Mouse (Mus musculus) liver (tissue): ENCODE measurements around the gene Arl4c.

Experiments
- DNase-seq: peaks from one replicate; pipeline ENCODE4 v3.0.0-alpha.2; 2020; ENCODE audit warnings: mixed read lengths

The Arl4c gene

DNA sequence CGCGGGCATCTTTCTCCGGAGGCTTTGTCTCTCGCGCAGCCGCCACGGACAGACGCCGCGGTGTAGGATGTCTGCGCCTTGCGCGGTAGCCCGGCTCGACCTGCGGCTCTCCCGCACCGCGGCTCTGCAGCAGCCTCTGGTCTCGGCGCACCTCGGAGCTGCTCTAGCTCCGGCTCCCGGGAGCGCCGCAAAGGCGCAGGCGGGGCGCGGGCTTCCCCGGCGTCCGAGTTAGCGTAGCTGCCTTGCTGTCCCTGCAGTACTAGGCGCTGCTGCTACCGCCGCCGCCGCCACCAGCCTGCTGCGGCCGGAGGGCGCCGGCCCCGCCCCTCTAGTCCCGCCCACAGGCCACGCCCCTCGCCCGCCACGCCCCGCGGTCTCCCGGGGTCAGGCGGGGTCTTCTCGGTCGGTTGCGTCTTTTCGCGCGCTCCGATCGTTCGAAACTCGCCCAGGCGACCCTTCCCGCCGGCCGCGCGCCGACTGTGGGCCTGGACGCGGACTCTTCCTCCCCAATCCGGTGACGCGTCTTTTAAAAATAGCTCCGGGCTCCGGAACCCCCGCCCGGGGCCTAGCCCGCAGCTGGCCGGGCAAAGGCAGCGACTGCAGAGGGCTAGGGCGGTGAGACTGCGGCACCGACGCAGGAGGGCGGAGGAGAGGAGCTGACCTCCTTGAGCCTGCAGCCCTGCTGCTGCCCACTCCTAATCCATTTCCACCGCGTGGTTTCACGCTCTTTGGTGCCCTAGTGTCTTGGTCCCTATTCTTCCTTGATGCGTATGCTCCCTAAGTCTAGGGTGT is at the start of gene Arl4c:
Arl4c (minus strand) TSS at position 352 of the 792 bp plus-strand sequence.
- peak; percentile 78 for DNase-seq

DNA sequence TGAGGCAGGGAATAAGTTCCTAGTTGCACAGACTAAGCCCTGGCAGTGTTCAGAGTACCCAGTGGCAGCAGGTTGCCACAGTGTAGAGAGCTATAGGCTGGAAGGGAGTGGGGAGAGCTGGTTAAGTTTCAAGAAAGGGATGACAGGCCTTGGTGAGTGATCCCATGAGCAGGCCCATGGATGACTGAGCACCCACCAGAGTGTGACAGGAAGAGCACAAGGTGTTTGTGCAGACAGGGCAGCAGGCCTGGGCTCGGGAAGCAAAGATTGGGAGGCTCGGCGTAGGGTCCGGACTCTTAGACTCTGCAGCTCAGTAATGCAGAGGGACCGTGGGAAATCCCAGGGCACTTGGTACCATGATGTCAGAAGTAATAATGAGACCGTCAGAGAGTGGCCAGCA is 49.3 kb upstream of the Arl4c start:
- DNase-seq: no peak

DNA sequence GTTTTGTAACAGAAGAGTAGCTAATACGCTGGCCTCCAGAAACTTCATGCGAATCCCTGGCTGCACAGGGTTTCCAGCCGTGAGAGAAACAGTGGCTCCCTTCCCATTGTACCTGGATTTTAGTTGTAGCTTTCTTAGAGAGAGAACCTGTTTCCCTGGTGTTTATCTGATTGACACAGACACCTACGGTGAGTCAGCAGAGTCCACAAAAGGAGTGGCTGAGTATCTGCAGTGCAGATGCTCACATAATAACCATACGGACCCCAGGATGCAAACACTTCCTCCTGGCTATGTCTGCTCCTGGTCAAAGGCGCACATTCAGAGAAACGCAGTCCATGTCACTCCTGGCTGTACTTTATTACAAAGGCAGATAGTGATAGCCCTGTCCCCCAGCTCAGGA is 48.6 kb upstream of the Arl4c start:
- DNase-seq: no peak

DNA sequence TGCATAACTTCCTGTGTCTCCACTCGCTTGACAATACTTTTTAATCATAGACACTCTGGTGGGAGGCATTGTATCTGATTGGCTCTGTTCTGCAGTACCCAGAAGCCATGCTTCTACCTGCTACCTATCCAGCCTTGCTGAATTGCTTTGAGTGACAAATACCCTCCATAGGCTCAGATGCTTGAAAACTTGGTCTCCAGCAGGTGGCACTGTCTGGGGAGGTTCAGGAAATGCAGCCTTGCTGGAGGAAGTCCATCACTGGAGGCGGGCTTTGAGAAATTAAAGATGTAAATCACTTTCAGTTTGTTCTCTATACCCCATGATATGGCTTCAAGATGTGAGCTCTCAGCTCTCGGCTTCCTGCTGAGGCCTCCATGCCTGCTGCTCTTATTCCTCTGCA is 48.1 kb upstream of the Arl4c start:
- DNase-seq: no peak

DNA sequence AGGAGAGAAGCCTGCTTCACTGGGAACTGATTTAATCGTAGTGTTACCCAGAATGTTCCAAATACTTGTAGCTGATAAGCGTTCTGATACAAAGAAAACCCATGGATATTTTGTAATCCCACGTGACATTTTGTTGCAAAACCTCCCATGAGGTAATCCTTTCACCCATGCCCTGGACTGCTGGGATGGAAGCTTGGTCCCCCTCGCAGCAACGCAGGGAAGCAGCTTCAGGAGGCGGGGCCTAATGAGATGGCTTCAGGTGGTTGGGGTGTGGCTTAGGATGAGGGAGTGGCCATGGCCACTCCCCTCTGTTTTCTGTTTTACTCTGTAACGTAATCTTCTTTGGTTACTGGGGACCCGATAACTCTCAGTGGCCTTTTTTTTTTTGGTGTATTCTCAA is 47.1 kb upstream of the Arl4c start:
- no peak for DNase-seq

DNA sequence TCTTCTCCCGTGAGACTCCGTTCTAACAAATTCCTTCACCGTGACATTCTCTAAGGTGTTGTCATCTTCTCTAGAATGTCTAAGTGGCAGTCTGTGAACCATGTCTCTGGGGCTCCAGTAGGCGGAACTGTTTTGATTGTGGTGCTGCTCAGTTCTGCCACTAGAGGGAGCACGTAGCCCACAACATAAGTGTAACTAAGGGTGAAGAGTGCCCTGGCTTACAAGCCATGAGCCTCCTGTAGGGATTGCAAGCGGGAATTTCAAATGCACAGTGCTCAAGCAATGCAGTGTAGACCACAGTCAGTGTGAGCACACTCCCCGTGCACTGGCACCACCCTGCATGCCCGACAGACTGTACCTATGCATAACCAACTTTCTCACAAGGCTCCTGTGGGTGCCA is 43.2 kb upstream of the Arl4c start:
- DNase-seq: peak; percentile 67

DNA sequence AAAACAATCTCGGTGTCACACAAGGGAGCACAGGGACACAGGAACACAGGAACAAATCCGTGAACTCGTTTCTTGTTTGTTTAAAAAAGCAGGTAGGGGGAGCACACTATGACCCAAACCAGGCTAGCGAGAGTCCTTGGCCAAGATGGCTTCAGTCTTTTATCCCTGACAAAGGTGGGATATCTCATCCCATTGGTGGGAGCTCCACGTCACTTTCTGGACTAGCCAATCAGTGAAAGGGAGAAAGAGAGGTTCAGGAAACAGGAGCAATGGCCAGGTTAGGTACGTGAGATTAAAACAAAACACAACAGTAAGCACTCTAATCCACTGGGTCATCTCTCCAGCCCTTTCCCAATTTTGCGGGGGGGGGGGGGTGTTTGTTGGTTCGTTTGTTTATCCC is 42.2 kb upstream of the Arl4c start:
- DNase-seq: no peak

DNA sequence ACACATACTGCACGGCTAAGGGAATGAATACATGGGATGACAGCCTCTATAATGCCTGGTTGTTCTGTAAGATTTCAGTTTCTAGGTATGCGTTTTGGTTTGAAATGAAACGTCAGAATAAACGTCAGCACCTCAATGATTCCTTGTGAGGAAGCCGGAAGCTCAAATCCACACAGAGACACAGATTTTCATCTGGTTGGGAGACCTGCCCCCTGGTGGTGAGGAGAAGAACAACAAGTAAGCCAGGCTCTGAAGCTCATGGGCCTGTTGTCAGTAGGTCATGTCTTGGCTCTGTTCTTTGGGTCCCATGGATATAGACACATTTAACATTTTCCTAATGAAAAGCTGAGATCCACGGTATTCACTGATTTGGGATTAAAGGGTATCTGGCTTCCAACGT is 40.4 kb upstream of the Arl4c start:
- DNase-seq: peak; percentile 17

DNA sequence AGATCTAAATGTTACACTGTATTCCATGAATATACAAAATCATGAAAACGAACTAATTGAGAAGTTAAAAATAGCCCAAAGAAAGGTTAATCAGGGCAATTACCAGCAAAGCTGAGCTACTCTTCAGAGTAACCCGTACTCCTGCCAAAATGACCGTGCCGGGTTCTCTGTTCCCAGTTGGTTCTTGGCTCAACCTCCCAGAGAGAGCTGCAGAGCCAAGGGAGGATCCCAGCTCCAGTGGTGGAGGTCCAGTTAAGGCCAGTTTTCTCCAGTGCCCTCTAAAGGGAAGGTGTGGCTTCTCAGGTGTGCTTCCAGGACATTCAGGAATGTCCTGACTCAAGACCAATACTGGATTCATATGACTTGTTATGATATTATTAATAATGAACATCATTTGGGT is 37.5 kb upstream of the Arl4c start:
- no peak for DNase-seq

DNA sequence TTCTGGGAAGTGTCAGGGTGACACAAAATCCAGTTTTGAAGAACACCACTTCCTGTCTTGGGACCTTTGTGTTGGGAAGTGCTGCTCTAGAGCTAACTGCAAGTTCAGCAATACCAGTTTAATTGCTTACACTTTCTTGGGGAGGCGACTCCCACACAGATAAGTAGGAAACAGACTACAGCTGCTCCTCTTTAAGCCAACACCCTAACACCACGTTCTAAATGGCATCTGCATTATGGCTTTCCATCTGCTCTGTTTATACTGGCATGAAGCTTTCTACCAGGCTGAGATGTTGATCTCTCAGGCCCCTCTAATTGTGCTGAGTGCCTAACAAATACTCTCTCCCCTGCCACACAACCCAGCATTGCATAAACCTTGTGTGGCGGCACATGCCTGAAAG is 36.9 kb upstream of the Arl4c start:
- DNase-seq: no peak

DNA sequence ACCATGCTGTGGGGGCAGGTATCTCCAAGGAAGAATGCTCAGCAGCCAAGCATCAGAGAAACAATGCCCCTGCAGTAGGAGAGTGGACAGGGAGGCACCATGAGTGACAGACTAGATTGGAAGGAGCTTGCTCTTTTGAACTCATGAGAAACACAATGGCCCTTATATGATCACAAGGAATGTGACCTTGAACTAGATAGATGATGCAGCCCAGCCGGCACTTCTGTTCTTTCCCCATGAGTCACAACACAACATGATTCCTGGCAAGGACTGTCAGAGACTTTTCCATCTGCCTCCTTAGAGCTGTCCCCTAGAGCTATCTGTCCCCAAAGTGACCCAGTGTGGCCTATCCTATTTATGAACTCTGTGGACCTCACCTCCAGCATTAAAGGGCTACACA is 27.5 kb upstream of the Arl4c start:
- DNase-seq: no peak

DNA sequence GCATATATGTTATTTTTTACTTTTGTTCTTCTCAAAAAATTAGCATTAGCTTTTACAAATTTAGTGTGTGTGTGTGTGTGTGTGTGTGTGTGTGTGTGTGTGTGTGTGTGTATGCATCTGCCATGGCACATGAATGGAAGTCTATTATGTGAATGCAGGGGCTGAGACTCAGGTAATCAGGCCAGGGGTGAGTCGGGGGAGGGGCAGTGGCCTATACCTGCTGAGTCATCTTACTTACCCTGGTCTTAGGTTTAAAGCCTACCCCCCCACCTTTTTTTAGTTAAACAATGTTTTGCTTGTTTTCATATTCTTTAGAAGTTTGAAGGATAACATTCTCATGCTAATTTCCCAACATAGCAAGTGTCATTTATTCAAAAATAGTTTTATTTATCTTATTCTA is 25.3 kb upstream of the Arl4c start:
- DNase-seq: no peak

DNA sequence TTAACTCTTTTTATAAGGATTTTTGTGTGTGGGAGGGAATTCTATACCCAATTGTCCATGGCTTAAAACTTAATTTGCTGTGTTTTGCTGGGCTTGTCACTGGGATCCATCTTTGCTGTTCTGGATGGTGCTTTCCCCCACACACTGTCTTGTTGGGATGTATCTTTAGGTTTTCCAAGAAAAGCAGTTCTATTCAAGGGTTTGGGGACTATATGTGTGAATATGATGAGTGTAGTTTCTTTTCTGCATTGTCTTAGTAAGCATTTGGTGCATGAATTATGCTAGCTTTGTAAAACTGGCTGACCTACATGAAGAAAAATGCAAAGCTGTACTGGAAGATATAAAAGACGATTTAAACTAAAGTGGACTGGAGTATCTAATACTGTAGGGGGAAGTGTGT is 23.7 kb upstream of the Arl4c start:
- no peak for DNase-seq

DNA sequence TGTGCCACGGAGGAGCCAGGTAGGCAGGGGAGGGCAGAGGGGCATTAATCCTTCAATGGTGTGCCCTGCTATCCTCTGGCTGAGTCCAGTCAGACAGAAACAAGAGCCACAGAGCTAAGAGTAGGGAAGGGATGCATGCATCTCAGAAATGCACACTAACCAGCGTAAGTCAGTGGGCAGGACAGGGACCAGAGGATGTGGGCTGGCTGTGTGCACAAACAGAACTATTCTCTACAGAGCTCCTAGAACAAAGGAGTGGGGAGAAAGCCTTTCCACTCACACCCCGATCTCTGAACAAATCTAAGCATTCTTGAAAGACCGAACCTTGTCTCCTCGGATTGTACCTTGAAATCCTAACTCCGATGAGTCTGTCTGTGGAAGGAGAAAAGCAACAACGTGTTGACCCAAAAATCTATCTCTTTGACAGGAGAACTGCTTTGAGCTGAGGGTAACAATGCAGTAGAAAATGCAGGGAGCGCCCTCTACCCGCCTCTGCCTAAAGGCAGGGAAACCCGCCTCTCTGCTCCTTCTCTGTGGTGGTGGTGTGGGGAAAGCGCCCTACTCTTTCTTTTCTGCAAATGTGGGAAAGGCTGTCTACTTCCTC is 18.7 kb upstream of the Arl4c start:
- DNase-seq: no peak

DNA sequence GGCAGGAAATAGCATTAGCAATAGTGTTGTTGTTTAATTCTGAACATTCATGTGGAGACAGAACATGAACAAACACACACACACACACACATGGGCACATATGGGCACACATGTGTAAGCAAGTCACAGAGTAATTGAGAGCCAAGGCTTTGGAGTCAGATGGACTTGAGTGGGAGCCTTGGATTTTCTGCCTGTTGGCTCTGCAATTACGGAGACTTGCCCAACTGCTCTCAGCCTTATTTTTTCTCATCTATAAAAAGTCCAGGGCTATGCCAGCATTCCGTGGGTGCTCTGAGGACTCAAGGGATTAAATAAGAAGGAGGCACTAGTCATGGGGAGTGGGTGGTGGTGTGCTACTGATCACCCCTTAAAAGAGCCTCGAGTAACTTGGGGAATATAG is 16.5 kb upstream of the Arl4c start:
- DNase-seq: no peak

DNA sequence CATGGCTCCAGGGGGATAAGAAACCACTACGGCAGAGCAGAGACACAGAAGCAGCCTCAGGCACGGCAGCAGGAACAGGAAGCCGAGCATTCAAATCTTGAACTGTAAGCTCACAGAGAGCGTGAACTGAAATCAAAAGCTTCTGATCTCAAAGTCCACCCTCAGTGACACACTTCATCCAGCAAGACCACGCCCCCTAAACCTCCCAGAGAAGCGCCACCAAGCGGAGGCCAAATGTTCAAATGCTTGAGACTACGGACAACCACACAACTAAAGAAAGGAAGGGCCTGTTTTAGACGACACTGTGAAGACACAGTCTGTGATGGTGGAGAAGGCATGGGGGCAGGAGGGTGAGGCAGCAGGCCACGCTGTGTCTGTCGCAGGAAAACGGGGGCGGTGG is 15.7 kb upstream of the Arl4c start:
- DNase-seq: no peak

DNA sequence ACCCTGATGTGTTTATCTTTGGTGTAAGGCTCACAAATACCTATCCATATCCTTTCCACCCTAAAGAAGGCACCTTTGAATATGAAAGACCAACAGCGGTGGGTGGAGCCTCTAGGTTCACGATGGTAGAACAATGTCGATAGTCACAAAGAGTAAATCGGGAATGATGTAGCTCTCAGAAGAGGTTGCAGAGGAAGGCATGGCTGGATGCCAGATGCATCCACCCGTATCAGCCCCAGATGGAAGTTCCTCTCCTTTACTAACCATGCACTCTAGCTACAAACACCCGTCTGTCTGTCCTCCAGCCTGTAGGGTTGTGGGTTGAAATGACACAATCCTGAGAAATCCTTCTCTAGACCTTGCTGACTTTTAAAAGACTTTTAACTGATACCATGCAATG is 10.0 kb upstream of the Arl4c start:
- DNase-seq: no peak

DNA sequence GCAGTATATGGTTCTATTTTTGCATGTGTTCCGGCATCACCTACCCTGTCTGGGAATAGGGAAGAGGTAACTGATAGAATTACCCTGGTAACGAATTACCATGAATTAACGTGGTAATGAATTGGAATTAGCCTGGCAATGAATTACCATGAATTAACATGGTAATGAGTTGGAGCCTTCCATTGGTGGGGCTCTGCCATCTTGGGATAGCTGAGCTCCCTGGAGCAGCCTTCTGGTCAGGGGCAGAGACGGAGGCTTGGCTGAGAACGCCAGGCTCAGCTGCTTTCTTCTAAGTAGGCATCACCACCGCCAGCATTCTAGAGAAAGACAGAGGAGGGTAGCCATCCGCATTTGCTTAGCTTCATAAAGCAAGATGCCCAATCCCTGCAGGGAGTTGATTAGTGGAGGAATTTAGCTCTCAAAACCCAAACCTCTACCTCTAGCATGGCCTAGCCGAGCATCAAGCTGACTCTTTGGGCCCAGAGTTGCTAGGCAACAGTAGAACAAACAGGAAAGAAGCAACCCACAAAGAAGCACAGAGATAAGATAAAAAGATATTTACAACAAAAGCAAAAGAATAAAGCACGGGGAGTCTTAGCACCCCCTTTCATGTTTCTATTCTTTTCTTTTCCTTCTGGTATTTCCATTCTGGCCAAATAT is 6.8 kb upstream of the Arl4c start:
- no peak for DNase-seq

DNA sequence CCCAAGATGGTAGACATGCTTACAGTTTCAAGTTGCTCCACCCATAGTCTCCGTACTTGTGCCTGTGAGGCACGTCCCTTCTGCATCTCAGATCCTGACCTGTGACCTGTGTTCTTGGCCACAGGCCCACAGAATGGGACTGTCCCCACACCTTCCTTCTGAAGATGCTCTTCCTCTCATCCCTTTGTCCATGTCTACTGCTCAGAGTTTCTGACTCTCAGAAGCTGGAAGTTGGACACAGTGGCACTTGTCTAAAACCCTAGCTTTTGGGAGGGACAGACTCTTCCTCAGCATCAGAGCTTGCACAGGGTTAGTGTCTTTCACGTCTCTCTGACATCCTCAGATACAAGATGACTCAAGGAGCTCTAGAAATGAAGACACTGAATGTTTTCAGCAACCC is 6.2 kb upstream of the Arl4c start:
- no peak for DNase-seq

DNA sequence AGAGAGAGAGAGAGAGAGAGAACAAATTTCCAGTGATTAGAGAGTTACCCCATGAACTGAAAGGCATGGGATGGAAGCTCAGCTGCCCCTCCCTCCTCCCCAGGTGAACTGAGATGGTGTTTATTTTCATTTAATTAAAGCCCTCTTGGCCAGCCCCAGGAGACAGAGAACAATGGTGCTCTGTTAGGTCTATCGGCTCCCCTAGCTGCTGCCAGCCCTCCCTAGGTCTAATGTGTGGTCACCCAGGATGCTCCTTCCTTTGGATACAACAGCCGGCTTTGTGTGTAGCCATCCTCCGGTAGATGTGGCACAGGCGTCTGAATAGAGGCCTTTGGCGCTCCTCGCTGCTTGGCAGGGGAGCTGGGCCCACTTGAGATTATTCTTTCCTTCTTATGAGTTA is 5.5 kb upstream of the Arl4c start:
- no peak for DNase-seq

DNA sequence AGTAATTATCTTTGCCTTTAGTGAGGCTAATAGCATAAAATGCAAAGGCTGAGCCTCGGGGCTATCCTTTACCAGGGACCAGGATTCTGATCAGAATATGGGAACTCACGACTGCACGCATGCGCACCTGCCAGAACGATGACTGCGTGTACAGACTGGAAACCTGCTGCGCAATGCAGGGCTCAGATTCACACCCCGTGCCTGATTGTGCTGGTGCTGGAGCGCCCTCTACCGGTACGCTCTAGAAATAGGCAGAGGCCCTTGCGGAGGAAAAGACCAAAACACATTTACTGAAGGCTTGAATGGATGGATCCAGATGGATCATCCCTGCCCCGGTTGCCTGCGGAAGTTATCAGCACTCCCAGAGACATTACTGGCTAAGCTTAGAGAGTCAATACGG is 3.8 kb upstream of the Arl4c start:
- peak; percentile 84 for DNase-seq

DNA sequence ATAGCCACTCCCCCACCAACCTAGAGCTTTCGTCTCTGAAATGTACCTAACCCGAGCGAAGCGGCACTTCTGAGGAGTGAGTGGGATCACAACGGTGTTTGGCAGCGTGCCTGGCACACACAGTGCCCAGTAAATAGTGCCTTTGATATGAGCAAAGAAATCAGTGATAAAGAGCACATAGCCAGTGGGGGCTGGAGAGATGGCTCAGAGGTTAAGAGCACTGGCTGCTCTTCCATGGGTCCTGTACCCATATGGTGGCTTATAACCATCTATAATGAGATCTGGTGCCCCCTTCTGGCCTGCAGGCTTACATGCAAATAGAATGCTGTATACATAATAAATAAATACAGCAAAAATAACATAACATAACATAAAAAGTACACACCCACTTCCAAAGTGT is 3.0 kb upstream of the Arl4c start:
- DNase-seq: peak; percentile 49

DNA sequence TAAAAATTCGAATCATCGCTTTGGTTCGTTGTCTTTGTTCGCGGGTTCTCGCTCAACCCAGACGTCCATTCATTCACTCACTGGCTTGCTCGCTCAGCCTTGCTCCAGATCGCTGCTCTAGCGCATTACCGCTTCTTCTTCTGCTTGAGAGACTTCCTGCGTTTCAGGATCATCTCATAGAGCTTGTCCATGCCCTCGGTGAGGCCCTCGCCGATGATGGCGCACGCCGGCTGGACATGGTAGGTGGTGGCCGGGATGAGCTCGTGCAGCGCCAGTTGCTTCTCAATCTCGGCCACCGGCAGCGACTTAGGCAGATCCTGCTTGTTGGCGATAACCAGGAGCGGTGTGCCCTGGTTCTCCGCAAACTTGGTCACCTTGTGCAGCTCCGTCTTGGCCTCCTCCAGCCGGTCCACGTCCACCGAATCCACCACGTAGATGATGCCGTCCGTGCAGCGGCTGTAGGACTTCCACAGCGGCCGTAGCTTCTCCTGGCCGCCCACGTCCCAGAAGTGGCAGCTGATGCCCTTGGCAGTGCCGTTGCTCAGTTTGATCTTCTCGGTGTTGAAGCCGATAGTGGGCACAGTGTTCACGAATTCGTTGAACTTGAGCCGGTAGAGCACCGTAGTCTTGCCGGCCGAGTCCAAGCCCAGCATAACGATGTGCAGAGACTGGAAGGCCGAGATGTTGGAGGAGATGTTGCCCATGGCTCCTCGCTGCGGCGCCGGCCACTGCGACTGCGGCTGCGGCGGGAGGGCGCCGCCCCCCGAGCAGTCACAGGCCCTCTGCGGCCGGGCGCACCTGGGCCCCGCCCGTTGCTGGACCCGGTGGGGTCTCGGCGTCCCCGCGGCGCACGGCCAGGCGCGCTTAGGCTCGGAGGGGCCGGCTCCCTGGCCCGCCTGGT is 810 bp downstream of the Arl4c start:
- peak; percentile 10 for DNase-seq
